In the genomic region with DNA sequence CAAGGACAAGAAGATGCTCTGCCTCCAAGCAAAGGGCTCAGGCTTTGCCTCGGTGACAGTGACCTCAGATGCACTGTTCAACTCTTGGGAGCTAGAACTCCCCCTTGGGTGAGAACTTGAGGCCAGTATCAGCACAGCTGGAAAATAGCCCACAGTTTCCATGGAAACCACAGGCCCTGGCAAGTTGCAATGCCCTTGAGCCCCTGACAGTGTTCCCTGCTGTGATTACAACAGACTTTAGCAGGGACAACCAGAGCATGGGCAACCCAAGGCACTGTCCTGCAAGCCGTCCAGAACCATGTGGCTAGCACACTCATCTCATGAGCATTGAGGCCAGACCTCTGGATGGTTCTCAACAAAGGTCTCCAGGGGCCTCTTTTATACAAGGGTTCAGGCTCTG, we compare ENCODE assay signal across 9 mouse cellular contexts. TPM values are rescaled to one million over a fixed set of nuclear protein-coding genes. Genes with fewer than 3 reads are reported as not detected.
DNase-seq lines count a peak whose midpoint lies in the region; ATAC-seq and TF ChIP-seq lines count a peak whose summit lies in the region.
"Had no signal": no experiment of that assay in that cellular context is flagged by ENCODE, and none has a peak within 500 bp of the region (broad histone marks: within the 10 kb centered on the region; RNA-seq: fewer than 3 reads in every experiment).

No protein-coding gene starts in this region.

- intact Hi-C loops in left cerebral cortex, postnatal 4 days (cut with DNase I), result no loop called here
- intact Hi-C loops in left cerebral cortex, postnatal 36 days (cut with DNase I), result no loop called here

- no peak overlapping the region for H3K27ac ChIP-seq in heart, embryonic 11.5 days (ENCODE audit: low read depth, low read length)
- H3K27ac ChIP-seq in olfactory bulb, adult 2 months (ENCODE audit: insufficient read depth, low read depth, low read length), result peak overlapping the region; percentile 4; the same call in 1 of the 2 replicates
- no peak overlapping the region for H3K27ac ChIP-seq in midbrain, embryonic 15.5 days

- ATAC-seq in heart, embryonic 11.5 days (replicated peaks; ENCODE audit: insufficient number of reproducible peaks, low FRiP score, low TSS enrichment), result no peak
- ATAC-seq in midbrain, embryonic 15.5 days (replicated peaks), result no peak

- no peak for TF ChIP-seq POLR2A in olfactory bulb, adult 2 months (IDR thresholded peaks at IDR 0.05; ENCODE audit: insufficient read depth, low read depth, low read length)

- H3K4me3 ChIP-seq in heart, embryonic 11.5 days (ENCODE audit: low read depth, low read length), result no peak overlapping the region
- H3K4me3 ChIP-seq in olfactory bulb, adult 2 months (ENCODE audit: insufficient read depth, low read depth, low read length), result no peak overlapping the region
- H3K4me3 ChIP-seq in midbrain, embryonic 15.5 days, result no peak overlapping the region

- peak; percentile 28 for DNase-seq in left cerebral cortex, postnatal 4 days
- no peak for DNase-seq in left cerebral cortex, postnatal 36 days (ENCODE audit: low spot score in 2 of 2)
- DNase-seq in adrenal gland, postnatal 14 days, result peak; percentile 94
- DNase-seq in layer of hippocampus, adult 11-12 months (ENCODE audit: low spot score), result no peak
- DNase-seq in liver, result no peak
- DNase-seq: layer of hippocampus, adult 9-11 months had no signal

- H3K4me1 ChIP-seq in heart, embryonic 11.5 days (ENCODE audit: control insufficient read depth, insufficient read depth, low read length), result no peaks in the 10 kb centered on the region
- H3K4me1 ChIP-seq in olfactory bulb, adult 2 months (ENCODE audit: control insufficient read depth, insufficient read depth, low read length), result peaks cover 18% of the 10 kb centered on the region
- peaks cover 7% of the 10 kb centered on the region; the same call in 1 of the 2 replicates for H3K4me1 ChIP-seq in midbrain, embryonic 15.5 days

- no peak overlapping the region for H3K4me2 ChIP-seq in heart, embryonic 11.5 days
- H3K4me2 ChIP-seq in midbrain, embryonic 15.5 days, result no peak overlapping the region

- 0 out of 2 replicates have a peak overlapping the region, but pooled peaks have one; percentile 2 for H3K9ac ChIP-seq in heart, embryonic 11.5 days (ENCODE audit: low read depth, low read length)
- H3K9ac ChIP-seq in midbrain, embryonic 15.5 days, result no peak overlapping the region

- WGBS in heart, embryonic 11.5 days (ENCODE audit: insufficient replicate concordance), result 46% methylated on average over 2 of the region's 2 CpGs
- 19% methylated on average over 2 of the region's 2 CpGs for WGBS in olfactory bulb, adult 2 months
- WGBS in midbrain, embryonic 15.5 days, result 54% methylated on average over 2 of the region's 2 CpGs

- TF ChIP-seq CTCF in olfactory bulb, adult 2 months (IDR thresholded peaks at IDR 0.05; ENCODE audit: insufficient read depth, low read depth, low read length), result no peak

- no peaks in the 10 kb centered on the region for H3K9me3 ChIP-seq in heart, embryonic 11.5 days (replicated peaks; ENCODE audit: control insufficient read depth, low read length)
- H3K9me3 ChIP-seq in midbrain, embryonic 15.5 days, result no peaks in the 10 kb centered on the region

- peaks cover 10% of the 10 kb centered on the region for H3K36me3 ChIP-seq in heart, embryonic 11.5 days (ENCODE audit: control insufficient read depth, insufficient read depth, low read length)
- H3K36me3 ChIP-seq in midbrain, embryonic 15.5 days (replicated peaks), result no peaks in the 10 kb centered on the region

- no peaks in the 10 kb centered on the region for H3K27me3 ChIP-seq in heart, embryonic 11.5 days (ENCODE audit: control insufficient read depth, insufficient read depth, low read length)
- no peaks in the 10 kb centered on the region for H3K27me3 ChIP-seq in midbrain, embryonic 15.5 days (replicated peaks)

RNA-seq across cellular contexts. Expression of a gene that starts 54.7 kb away (rescaled TPM):
- total RNA-seq in left cerebral cortex, postnatal 4 days (2021), result 1 to 10 TPM; 4.1 to 5.2 TPM
- total RNA-seq in left cerebral cortex, postnatal 36 days (2021), result 1 to 10 TPM; 4.6 to 5.4 TPM
- 39.8 and 79.2 TPM in 2 replicates for total RNA-seq in adrenal gland, postnatal 14 days (2021)
- 41.9 and 44.6 TPM in 2 replicates for polyA plus RNA-seq in heart, embryonic 11.5 days (2014; fragmentation: Nextera tagmentation; extraction: Ambion mirVana)
- polyA plus RNA-seq in olfactory bulb, adult 2 months (2012; ENCODE audit: insufficient read depth, insufficient read length, low replicate concordance, missing spikeins), result not detected in 2 replicates
- polyA plus RNA-seq in midbrain, embryonic 15.5 days (2015; fragmentation: Nextera tagmentation; extraction: Ambion mirVana), result 8.5 and 11.8 TPM in 2 replicates

Comparison
In these comparisons a context has a peak if more than half of its experiments do, and no peak if none do; other contexts are left out.
1. DNase-seq: peak in left cerebral cortex, postnatal 4 days (single experiment) and adrenal gland, postnatal 14 days (single experiment); none in left cerebral cortex, postnatal 36 days (0 of 2), layer of hippocampus, adult 11-12 months (single experiment) and liver (single experiment).